Mouse (Mus musculus): Measurements from ENCODE around the gene Ddt.
A peak's percentile ranks its signal among the peaks of the same experiment; 100 is the strongest.

Ddt gene

GRCm38 (mm10) chr10:75774102-75774501 lies 888 bp upstream of the Ddt start:
- no peak for DNase-seq (ENCODE audit: low read depth, low spot score)

DNA sequence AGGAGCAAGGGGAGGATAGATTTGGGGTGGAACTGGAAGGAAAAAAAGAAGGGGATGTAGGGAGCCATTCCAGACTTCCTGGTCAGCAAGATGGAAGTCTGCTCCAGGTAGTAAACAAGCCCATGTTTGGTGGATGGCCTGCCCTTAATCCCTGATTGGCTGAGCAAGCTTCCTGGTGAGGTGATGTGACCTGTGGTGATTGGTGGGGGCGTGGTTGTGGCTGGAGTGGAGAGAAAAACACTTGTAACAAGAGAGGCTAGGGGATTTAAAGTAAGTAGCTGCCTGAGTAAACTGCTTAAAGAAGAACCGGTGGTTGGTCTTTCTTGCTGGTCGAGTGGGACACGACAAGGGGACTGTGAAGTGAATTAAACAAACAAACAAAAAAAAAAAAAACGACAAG lies 5.5 kb downstream of the Ddt start:
- peak; percentile 20 for DNase-seq (ENCODE audit: low read depth, low spot score)

DNA sequence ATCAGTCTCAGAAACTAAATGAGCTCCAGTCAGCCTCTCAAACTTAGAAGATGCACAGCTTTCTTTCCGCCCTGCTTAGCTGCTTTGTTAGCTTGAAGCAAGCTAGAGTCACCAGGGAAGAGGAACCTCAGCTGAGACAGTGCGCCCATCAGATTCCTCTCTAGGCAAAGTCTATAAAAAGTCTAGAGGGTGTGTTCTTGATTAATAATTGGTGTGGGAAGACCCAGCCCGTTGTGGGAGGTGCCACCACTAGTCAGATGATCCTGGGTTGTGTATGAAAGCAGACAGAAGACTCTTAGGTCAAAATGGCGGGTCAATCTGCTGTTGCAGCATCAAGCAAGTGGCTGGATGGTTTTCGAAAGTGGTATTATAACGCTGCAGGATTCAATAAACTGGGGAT lies 6.4 kb downstream of the Ddt start:
- DNase-seq (ENCODE audit: low read depth, low spot score) = no peak

DNA sequence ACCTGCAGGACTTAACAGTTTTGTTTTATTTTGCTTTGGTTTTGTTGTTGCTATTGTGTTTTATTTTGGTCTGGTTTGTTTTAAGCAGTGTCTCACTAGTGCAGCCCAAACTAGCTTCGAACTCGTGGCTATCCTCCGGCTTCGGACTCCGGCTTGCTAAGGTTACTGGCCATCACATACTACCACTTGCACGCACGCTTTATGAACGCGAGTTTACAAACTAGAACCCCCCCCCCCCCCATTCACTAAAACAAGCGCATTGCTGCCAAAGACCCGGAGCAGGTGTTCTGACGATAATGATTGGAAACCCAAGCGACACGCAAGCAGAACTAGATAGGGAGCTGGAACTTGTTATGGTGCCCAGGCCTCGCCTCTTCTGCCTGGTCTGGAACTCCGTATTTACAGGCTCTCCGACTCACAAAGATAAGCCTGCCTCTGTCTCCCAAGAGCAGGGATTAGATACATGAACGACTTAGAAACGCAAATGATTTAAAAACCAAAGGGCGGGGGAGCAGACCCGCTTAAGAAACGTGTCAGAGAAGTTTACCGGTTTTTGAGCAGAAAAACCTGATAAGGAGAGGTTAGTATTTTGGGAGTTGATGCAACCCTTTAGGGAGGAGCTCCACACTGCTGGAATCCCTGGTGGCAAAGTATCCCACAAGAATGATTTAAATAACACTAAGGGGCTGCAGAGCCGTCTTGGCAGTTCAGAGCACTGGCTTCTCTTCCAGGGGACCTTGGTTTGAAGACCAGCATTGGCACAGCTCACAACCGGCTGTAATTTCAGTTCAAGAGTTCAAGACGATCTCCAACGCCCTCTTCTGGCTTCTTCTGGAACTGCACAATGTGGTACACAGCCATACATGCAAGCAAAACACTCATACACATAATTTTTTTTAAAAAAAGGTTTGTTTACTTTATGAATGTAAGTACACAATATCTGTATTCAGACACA lies 8.4 kb downstream of the Ddt start:
- DNase-seq (ENCODE audit: low read depth, low spot score) = peak; percentile 90

DNA sequence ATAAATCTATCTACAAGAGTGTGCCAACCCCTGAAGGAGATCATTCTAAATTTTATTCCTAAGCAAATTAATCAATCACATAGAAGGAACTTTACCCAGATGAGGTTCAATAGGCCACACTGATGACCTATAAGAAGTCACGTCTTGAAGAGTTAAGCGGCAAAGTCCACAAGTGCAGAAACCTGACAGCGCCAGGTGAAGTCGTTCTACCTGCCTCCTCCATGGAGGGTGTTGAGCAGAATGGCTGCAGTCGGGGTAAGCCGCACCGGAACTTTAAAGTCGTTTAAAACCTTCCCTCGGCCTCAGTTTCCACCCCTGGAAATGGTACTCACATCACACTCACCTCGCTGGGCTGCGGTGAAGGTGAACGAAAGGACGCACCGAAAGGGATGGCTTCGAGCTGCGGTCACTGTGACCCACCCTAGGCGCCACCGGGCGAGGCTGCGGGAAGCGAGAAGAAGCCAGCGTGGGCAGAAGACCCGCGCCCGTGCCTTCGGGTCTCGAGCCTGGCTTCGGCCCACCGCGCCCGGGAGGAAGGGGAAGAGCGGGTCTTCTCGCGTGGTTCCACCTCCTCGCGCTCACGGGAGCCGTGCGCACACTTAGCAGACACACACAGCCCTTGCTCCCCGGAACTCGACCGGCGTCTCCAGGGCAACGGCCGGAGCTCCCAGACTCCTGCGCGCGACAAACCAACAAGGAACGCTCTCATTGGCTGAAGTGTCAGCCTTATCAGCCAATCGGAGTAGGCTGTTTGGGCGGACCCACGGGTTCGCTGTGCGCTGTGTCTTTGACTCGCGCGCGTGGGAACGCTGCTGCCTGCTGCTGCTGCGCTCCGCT lies 9.3 kb downstream of the Ddt start, which contains the start of gene Cabin1:
TSS of gene Cabin1 (minus strand) at position 660 of the 837 bp plus-strand sequence.
- peak; percentile 98 for DNase-seq (ENCODE audit: low read depth, low spot score)

DNA sequence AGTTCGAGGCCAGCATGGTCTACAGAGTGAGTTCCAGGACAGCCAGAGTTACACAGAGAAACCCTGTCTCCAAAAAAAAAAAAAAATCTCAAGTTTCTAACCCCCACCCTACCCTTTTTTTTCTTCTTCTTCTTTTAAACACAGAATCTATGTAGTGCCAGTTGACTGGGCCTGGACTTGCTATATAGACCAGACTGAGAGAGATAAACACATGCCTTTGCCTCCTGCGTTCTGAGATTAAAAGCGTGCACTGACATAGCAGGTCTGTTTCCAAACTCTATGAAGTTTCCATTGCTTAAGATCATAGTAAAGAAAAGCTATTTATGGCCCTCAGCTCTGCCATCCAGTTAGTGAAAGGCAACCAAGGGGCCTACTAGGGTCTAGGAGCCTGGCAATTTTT lies 10.8 kb downstream of the Ddt start:
- no peak for DNase-seq (ENCODE audit: low read depth, low spot score)

GRCm38 (mm10) chr10:75760311-75760710 lies 12.9 kb downstream of the Ddt start:
- DNase-seq (ENCODE audit: low read depth, low spot score) = peak; percentile 38

DNA sequence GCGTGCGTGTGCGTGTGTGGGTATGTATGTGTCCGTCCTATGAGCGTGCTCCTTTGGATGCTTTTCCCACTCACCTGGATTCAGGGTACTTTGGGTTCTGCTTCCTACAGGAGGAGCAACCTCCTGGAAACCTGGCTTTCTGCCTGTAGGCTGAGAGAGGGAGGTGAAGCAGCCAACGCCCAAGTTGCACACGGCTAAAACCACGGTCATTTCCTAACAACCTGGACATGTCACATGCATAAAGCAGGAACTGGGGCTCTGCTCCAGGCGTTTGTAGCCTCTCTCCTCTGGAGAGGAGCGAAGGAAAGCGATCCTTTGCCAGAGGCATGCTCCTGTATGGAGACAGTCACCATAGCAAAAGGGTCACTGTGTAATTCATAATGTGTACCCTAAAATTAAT lies 16.5 kb downstream of the Ddt start:
- no peak for DNase-seq (ENCODE audit: low read depth, low spot score)

GRCm38 (mm10) chr10:75744017-75744416 lies 29.2 kb downstream of the Ddt start:
- DNase-seq (ENCODE audit: low read depth, low spot score) = peak; percentile 89

DNA sequence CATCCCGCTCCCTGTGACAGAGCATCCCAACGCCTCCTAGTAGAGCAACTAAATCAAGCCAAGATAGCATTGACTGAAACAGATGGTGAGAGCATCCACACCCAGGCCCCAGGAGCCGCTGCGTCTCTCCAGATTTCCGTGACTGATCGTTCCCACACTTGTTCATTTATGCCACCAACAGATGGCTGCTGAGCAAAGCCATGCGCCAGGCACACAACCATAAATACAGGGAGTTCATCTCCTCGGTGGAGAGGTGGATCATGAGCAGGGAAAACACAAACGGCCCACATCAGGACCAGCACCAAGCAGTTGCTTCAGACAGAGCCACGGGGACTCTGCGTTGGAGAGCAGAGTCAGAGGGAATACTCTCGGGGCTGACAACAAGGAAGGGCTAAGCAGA lies 29.8 kb downstream of the Ddt start:
- no peak for DNase-seq (ENCODE audit: low read depth, low spot score)

DNA sequence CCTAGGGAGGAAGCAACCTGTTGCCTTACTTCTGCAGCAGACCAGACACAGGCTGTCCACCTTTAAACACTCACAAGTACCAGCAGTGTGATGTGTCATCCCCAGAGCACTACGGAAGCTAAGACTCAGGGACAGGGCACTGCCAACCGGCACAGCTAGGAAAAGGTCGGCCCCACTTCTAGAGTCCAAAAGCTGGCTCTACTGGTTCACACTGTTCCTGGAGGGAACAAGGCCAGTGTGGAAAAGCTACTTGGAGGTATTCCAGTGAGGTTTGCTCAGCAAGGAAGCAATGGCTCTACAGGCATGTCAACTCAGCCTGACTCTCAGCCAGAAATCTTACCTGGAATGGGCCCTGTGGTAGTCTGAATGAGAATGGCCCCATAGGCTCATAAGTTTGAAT lies 32.3 kb downstream of the Ddt start:
- DNase-seq (ENCODE audit: low read depth, low spot score) = no peak

GRCm38 (mm10) chr10:75725449-75725848 lies 47.8 kb downstream of the Ddt start:
- no peak for DNase-seq (ENCODE audit: low read depth, low spot score)
